Mouse (Mus musculus): Measurements from ENCODE around the gene Gm8127. TPM values are rescaled to one million over a fixed set of nuclear protein-coding genes. Genes with fewer than 3 reads are reported as not detected.
"Not testable (repeated sequence)": the region's sequence is repeated elsewhere in the genome, so short reads cannot be mapped to it uniquely, and the experiment has no call there.

The Gm8127 gene
- polyA plus RNA-seq (2011; ENCODE audit: insufficient read depth, insufficient read length, low replicate concordance, missing spikeins): not detected in 2 replicates

- not testable (repeated sequence) for H3K27ac ChIP-seq (ENCODE audit: control insufficient read depth, insufficient read depth, low read depth, low read length, poor library complexity); H3K4me1 ChIP-seq (ENCODE audit: control insufficient read depth, insufficient read depth, low read length); H3K4me3 ChIP-seq (replicated peaks; ENCODE audit: control insufficient read depth, low read depth, low read length)
- 66% methylated on average over 3 of the region's 3 CpGs for WGBS
These were observed at the start of gene Gm8127 for GRCm38 (mm10) chr14:43293503-43293902. TSS of gene Gm8127 (minus strand) at chr14:43293832.

DNA sequence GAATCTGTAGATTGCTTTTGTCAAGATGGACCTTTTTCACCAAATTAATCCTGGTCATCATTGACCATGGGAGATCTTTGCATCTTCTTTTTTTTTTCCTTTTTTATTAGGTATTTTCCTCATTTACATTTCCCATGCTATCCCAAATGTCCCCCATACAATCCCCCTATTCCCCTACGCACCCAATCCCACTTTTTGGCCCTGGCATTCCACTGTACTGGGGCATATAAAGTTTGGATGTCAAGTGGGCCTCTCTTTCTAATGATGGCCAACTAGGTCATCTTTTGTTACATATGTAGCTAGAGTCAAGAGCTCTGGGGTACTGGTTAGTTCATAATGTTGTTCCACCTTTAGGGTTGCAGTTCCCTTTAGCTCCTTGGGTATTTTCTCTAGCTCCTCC is 44.0 kb upstream of the Gm8127 start:
- H3K27ac ChIP-seq (ENCODE audit: control insufficient read depth, insufficient read depth, low read depth, low read length, poor library complexity); H3K4me3 ChIP-seq (replicated peaks; ENCODE audit: control insufficient read depth, low read depth, low read length); H3K4me1 ChIP-seq (ENCODE audit: control insufficient read depth, insufficient read depth, low read length): not testable (repeated sequence)
- 35% methylated on average over 1 of the region's 1 CpGs for WGBS

- WGBS: 84% methylated on average over 11 of the region's 11 CpGs
- not testable (repeated sequence) for H3K4me1 ChIP-seq (ENCODE audit: control insufficient read depth, insufficient read depth, low read length); H3K27ac ChIP-seq (ENCODE audit: control insufficient read depth, insufficient read depth, low read depth, low read length, poor library complexity); H3K4me3 ChIP-seq (replicated peaks; ENCODE audit: control insufficient read depth, low read depth, low read length)
These were observed 37.8 kb upstream of the Gm8127 start for GRCm38 (mm10) chr14:43331362-43331880.

DNA sequence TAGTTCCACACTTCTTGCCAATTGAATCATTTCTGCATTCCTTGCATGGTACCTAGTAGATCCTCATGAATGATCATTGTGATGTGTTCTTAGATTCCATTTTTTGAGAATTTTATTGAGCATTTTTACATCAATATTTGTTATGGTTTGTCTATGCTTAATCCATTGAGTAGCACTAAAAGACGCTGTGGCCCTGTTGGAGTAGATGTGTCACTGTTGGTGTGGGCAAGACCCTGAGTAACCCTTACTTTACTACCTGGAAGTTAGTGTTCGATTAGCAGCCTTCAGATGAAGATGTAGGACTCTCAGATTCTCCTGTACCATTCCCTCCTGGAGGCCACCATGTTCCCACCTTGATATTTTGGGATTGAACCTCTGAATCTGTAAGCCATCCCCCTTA is 35.0 kb upstream of the Gm8127 start:
- H3K4me1 ChIP-seq (ENCODE audit: control insufficient read depth, insufficient read depth, low read length); H3K4me3 ChIP-seq (replicated peaks; ENCODE audit: control insufficient read depth, low read depth, low read length); H3K27ac ChIP-seq (ENCODE audit: control insufficient read depth, insufficient read depth, low read depth, low read length, poor library complexity): not testable (repeated sequence)
- WGBS: 54% methylated on average over 2 of the region's 2 CpGs

- H3K27ac ChIP-seq (ENCODE audit: control insufficient read depth, insufficient read depth, low read depth, low read length, poor library complexity); H3K4me1 ChIP-seq (ENCODE audit: control insufficient read depth, insufficient read depth, low read length); H3K4me3 ChIP-seq (replicated peaks; ENCODE audit: control insufficient read depth, low read depth, low read length): not testable (repeated sequence)
These were observed 25.9 kb upstream of the Gm8127 start for GRCm38 (mm10) chr14:43319516-43319915.

DNA sequence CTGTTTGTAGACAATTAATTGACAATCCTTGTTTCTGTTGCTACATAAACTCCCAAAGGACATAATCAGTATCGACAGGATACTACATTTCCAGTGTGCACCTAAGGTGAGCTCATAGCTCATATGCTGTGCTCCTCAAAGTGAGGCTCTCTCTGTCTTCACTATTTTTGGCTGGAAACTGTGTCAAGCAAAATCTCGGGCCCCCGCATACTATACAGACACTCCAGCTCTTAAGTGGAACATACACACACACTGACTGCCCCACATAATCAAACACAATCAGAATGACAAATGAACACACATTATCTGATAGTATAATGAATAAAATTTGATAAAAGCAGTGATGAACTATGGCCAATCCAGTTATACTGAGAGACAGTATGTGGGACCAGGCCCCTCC is 15.0 kb downstream of the Gm8127 start:
- not testable (repeated sequence) for H3K27ac ChIP-seq (ENCODE audit: control insufficient read depth, insufficient read depth, low read depth, low read length, poor library complexity); H3K4me1 ChIP-seq (ENCODE audit: control insufficient read depth, insufficient read depth, low read length); H3K4me3 ChIP-seq (replicated peaks; ENCODE audit: control insufficient read depth, low read depth, low read length)
- 72% methylated on average over 3 of the region's 3 CpGs for WGBS

GRCm38 (mm10) chr14:43278146-43278545 is 15.5 kb downstream of the Gm8127 start:
- not testable (repeated sequence) for H3K27ac ChIP-seq (ENCODE audit: control insufficient read depth, insufficient read depth, low read depth, low read length, poor library complexity); H3K4me3 ChIP-seq (replicated peaks; ENCODE audit: control insufficient read depth, low read depth, low read length); H3K4me1 ChIP-seq (ENCODE audit: control insufficient read depth, insufficient read depth, low read length)
- 59% methylated on average over 4 of the region's 4 CpGs for WGBS

GRCm38 (mm10) chr14:43277468-43277867 is 16.2 kb downstream of the Gm8127 start:
- WGBS: 46% methylated on average over 2 of the region's 2 CpGs
- H3K27ac ChIP-seq (ENCODE audit: control insufficient read depth, insufficient read depth, low read depth, low read length, poor library complexity): not testable (repeated sequence)

GRCm38 (mm10) chr14:43275752-43276151 is 17.9 kb downstream of the Gm8127 start:
- not testable (repeated sequence) for H3K27ac ChIP-seq (ENCODE audit: control insufficient read depth, insufficient read depth, low read depth, low read length, poor library complexity); H3K4me3 ChIP-seq (replicated peaks; ENCODE audit: control insufficient read depth, low read depth, low read length); H3K4me1 ChIP-seq (ENCODE audit: control insufficient read depth, insufficient read depth, low read length)
- WGBS: 76% methylated on average over 1 of the region's 1 CpGs

More at GRCm38 (mm10) chr14:43277468-43277867, 16.2 kb downstream of the Gm8127 start:
- H3K4me1 ChIP-seq (ENCODE audit: control insufficient read depth, insufficient read depth, low read length); H3K4me3 ChIP-seq (replicated peaks; ENCODE audit: control insufficient read depth, low read depth, low read length): not testable (repeated sequence)

DNA sequence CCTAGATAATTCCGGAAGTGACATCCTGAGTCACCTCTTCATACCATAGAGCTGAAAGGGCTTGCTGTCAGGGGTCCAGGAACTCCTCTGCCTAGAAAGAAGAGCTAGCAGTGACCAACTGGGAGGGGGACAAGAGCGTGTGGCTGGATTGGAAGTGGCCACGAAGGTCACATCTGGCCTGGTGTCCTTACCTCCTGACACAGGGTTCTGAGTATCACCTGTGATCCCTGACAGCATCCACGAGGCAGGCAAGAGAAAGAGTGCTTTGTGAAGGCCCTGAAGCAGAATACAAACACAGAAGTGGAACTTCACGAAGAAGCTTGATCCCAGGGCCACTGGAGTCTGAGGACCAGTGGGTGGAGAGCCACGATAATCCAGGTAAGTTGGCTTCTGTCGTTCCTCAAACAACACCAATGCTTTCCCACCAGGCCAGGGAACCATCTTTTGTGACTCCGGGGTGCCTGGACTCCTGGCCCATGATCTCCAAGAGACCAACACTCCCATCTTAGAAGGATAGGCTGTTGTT is 18.6 kb downstream of the Gm8127 start, which contains the start of gene Gm9732:
Gene Gm9732, plus strand, starts transcription at position 51 of the 526 bp plus-strand sequence.
- H3K4me1 ChIP-seq (ENCODE audit: control insufficient read depth, insufficient read depth, low read length); H3K27ac ChIP-seq (ENCODE audit: control insufficient read depth, insufficient read depth, low read depth, low read length, poor library complexity); H3K4me3 ChIP-seq (replicated peaks; ENCODE audit: control insufficient read depth, low read depth, low read length): not testable (repeated sequence)
- WGBS: 70% methylated on average over 8 of the region's 8 CpGs

DNA sequence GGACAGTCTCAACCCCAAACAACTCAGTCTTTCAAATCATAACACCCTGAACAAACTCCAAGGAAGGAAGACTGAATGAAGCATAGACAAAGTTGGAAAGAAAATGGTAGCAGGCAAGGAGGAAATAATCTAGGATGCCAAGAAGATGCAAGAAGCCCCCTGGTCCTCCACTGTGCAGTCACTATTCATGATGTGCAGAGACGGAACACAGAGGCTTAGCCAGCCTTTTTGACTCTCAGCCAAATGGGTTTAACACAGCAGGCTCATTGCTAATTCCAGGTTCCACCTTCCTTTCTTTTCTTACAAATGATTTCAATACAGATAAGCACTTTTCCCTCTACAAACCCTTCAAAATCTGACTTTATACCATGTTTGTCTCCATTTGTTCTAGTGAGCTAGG is 20.5 kb downstream of the Gm8127 start:
- H3K4me1 ChIP-seq (ENCODE audit: control insufficient read depth, insufficient read depth, low read length); H3K4me3 ChIP-seq (replicated peaks; ENCODE audit: control insufficient read depth, low read depth, low read length); H3K27ac ChIP-seq (ENCODE audit: control insufficient read depth, insufficient read depth, low read depth, low read length, poor library complexity): not testable (repeated sequence)
- 76% methylated on average over 1 of the region's 1 CpGs for WGBS

DNA sequence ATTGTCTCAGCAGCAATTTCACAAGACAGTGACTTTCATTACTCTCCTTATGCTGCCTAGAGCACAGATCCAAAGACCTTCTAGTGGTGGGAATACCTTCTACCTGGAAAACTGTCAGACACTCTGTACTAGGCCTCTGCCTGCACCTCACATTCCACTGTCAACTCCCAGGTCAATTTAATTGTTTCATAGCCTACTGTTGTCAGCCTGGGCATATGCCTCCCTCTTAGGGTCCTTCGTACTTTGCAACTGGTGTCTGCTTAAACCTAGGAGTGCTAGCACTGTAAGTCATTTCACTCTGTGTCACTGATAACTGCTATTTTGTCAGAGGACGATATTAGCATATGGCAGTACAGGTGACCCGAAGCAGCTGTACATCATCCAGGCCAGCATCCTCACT is 24.4 kb downstream of the Gm8127 start:
- WGBS: 80% methylated on average over 3 of the region's 3 CpGs

GRCm38 (mm10) chr14:43268521-43269084 is 25.0 kb downstream of the Gm8127 start:
- 20% methylated on average over 2 of the region's 2 CpGs for WGBS
- H3K4me1 ChIP-seq (ENCODE audit: control insufficient read depth, insufficient read depth, low read length); H3K27ac ChIP-seq (ENCODE audit: control insufficient read depth, insufficient read depth, low read depth, low read length, poor library complexity); H3K4me3 ChIP-seq (replicated peaks; ENCODE audit: control insufficient read depth, low read depth, low read length): not testable (repeated sequence)

More for the DNA sequence above, 24.4 kb downstream of the Gm8127 start:
- not testable (repeated sequence) for H3K4me3 ChIP-seq (replicated peaks; ENCODE audit: control insufficient read depth, low read depth, low read length); H3K4me1 ChIP-seq (ENCODE audit: control insufficient read depth, insufficient read depth, low read length); H3K27ac ChIP-seq (ENCODE audit: control insufficient read depth, insufficient read depth, low read depth, low read length, poor library complexity)

- not testable (repeated sequence) for H3K27ac ChIP-seq (ENCODE audit: control insufficient read depth, insufficient read depth, low read depth, low read length, poor library complexity); H3K4me1 ChIP-seq (ENCODE audit: control insufficient read depth, insufficient read depth, low read length); H3K4me3 ChIP-seq (replicated peaks; ENCODE audit: control insufficient read depth, low read depth, low read length)
- WGBS: 86% methylated on average over 3 of the region's 3 CpGs
These were observed 30.2 kb downstream of the Gm8127 start for GRCm38 (mm10) chr14:43263421-43263820.

Data from bone marrow, adult 2 months (tissue).